Mouse (Mus musculus) heart, embryonic 14.5 days (tissue): Measurements from ENCODE around the gene Wnt9a. TPM values are rescaled to one million over a fixed set of nuclear protein-coding genes. Genes with fewer than 3 reads are reported as not detected.

Source experiments
- ATAC-seq: fragments of 200-750 bp; cut with Nextera tagmentation; 2 replicates; pipeline ENCODE4 v1.8.0; 2017; ENCODE audit warnings: low read depth, moderate TSS enrichment; ENCODE audit not compliant: insufficient number of reproducible peaks, insufficient read depth, low FRiP score
- H3K27ac ChIP-seq, 2 experiments: fragments of 200-500 bp in 1 of 2; fragments of 300-500 bp in 1 of 2; sonication (generic) in 1 of 2; replicated peaks in 1 of 2; 2 replicates each; pipeline ENCODE4 v1.5.1; 2012 to 2014; ENCODE audit warnings: low read depth in 2 of 2, low read length in 2 of 2, control low read depth in 1 of 2, mild to moderate bottlenecking in 1 of 2, mixed read lengths in 1 of 2; ENCODE audit not compliant: control insufficient read depth in 1 of 2, insufficient read depth in 1 of 2
- H3K27me3 ChIP-seq: fragments of 300-500 bp; sonication (generic); 2 replicates; pipeline ENCODE4 v1.6.1; 2014; ENCODE audit warnings: mild to moderate bottlenecking, low read length, control low read depth; ENCODE audit not compliant: control insufficient read depth, insufficient read depth
- H3K36me3 ChIP-seq: fragments of 300-500 bp; sonication (generic); 2 replicates; pipeline ENCODE4 v1.6.1; 2014; ENCODE audit warnings: mild to moderate bottlenecking, control low read depth, low read length, mixed read lengths; ENCODE audit not compliant: control insufficient read depth, insufficient read depth
- H3K4me1 ChIP-seq, 2 experiments: fragments of 200-500 bp in 1 of 2; fragments of 300-500 bp in 1 of 2; sonication (generic) in 1 of 2; 2 replicates each; pipeline ENCODE4 v1.6.1; 2012 to 2014; ENCODE audit warnings: low read length in 2 of 2, control low read depth in 1 of 2, mixed read lengths in 1 of 2; ENCODE audit not compliant: control insufficient read depth in 2 of 2, insufficient read depth in 2 of 2
- H3K4me2 ChIP-seq: fragments of 300-500 bp; sonication (generic); 2 replicates; pipeline ENCODE4 v1.6.1; 2014; ENCODE audit warnings: mild to moderate bottlenecking, low read length
- H3K4me3 ChIP-seq, 2 experiments: fragments of 200-500 bp in 1 of 2; fragments of 300-500 bp in 1 of 2; sonication (generic) in 1 of 2; 2 replicates each; pipeline ENCODE4 v1.5.1; 2012 to 2014; ENCODE audit warnings: low read length in 2 of 2, mild to moderate bottlenecking in 2 of 2, control low read depth in 1 of 2, low read depth in 1 of 2, moderate library complexity in 1 of 2; ENCODE audit not compliant: control insufficient read depth in 1 of 2, insufficient read depth in 1 of 2
- H3K9ac ChIP-seq: fragments of 300-500 bp; sonication (generic); 2 replicates; pipeline ENCODE4 v1.6.1; 2014; ENCODE audit warnings: mild to moderate bottlenecking, low read length
- H3K9me3 ChIP-seq: fragments of 300-500 bp; sonication (generic); 2 replicates; pipeline ENCODE4 v1.6.1; 2016; ENCODE audit warnings: low read length, control low read depth; ENCODE audit not compliant: control insufficient read depth
- WGBS: fragments of 180-500 bp; shearing (Covaris S2); extraction: QIAGEN DNeasy Blood & Tissue Kit; methylation state at CpG from one replicate; pipeline ENCODE4 v1.1.7; 2014; 5-methylcytosine and 5-hydroxymethylcytosine counted together
- polyA plus RNA-seq: library from polyadenylated mRNA; unstranded; fragments of >200 nt; fragmentation: Nextera tagmentation; extraction: Ambion mirVana; gene quantifications from 2 replicates; pipeline ENCODE4 v1.2.1, GENCODE M21; 2014

Gene Wnt9a
- polyA plus RNA-seq, 1 experiment from 2014 or later, result 0.97 TPM

DNA sequence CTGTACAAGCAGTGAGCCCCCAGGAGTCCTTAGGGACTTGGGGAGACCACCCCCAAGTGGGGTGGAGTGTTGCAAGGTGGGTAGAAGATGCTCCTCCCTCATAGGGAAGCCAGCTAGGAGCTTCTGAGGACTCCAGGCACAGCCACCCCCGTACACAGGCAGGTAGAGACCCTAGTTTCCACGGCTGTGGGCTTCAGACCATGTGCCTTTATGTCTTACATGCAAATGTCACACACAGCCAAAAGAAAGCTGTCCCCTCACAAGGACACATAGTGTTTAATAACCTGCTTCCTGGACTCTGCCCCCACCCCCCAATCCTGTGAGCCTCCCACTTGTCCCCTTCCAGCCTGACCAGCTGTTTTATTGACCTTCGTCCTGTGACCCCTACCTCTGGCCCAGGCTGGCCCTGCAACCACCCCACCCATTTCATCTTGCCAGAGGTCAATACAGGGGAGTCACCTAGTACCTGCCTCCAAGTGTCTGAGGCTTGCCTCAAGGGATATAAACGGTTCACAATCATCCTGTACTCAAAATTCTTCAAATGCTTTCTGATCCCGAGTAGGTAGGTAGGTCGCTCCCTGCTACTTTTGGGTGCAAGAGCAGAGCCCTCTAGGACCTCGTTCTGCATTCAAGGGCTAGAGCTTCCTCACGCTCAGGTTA is 41.4 kb upstream of the Wnt9a start:
- H3K9ac ChIP-seq, result no peak overlapping the region
- no peak overlapping the region for H3K4me2 ChIP-seq
- H3K9me3 ChIP-seq, result peaks cover 6% of the 10 kb centered on the region; the same call in 1 of the 2 replicates
- no peak overlapping the region for H3K4me3 ChIP-seq
- no peaks in the 10 kb centered on the region for H3K36me3 ChIP-seq
- no peak for ATAC-seq
- H3K27ac ChIP-seq, result no peak overlapping the region
- peaks cover 4 to 11% of the 10 kb centered on the region in 2 experiments; a peak in 3 of 4 replicates for H3K4me1 ChIP-seq
- H3K27me3 ChIP-seq, result peaks cover 65% of the 10 kb centered on the region
- 58% methylated on average over 8 of the region's 8 CpGs for WGBS

DNA sequence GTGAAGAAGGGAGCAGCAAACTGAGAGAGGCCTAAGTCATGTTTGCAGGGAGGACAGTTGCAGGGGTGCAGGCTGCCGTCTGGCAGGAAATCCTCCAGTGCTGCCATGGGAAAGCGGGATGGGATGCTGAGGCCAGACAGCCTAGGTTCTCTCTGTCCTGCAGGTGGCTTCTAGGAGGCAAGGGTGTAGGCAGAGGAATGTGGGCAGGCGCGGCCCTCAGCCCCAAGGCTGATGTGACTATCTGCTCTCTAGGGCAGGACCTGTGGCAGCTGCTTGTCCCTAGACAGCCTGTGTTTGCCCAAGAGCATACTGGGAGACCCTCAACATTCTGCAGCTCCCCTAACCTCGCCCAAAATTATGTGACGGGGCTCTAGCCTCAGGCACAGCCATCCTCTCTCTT is 40.0 kb upstream of the Wnt9a start:
- peaks cover 6% of the 10 kb centered on the region; the same call in 1 of the 2 replicates for H3K9me3 ChIP-seq
- H3K4me3 ChIP-seq, result no peak overlapping the region
- no peaks in the 10 kb centered on the region for H3K36me3 ChIP-seq
- no peak for ATAC-seq
- H3K4me1 ChIP-seq, result peaks cover 4 to 11% of the 10 kb centered on the region in 2 experiments; a peak in 3 of 4 replicates
- no peak overlapping the region for H3K9ac ChIP-seq
- 28% methylated on average over 6 of the region's 6 CpGs for WGBS
- no peak overlapping the region for H3K27ac ChIP-seq
- peaks cover 62% of the 10 kb centered on the region for H3K27me3 ChIP-seq
- H3K4me2 ChIP-seq, result no peak overlapping the region

DNA sequence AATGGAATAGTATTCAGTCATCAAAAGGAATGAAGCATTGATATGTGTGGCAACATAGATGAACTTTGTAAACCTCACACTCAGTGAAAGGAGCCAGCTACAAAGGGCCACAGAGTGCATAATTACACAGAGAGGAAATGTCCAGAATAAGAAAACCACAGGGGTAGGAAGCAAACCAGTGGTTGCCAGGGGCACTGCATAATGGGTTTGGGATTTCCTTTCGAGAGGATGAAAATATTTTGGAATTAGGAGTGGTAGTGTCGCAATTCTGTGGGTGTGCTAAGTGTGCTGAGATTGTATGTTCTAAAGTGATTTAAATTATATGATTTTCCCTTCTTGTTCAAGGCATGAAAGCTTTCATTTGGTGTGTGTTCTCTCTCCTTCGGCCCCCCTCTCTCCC is 32.5 kb upstream of the Wnt9a start:
- H3K27me3 ChIP-seq, result peaks cover 26% of the 10 kb centered on the region
- 48% methylated on average over 3 of the region's 3 CpGs for WGBS
- no peaks in the 10 kb centered on the region for H3K36me3 ChIP-seq
- ATAC-seq, result no peak
- no peak overlapping the region for H3K4me2 ChIP-seq
- H3K27ac ChIP-seq, result no peak overlapping the region
- no peak overlapping the region for H3K4me3 ChIP-seq
- no peaks in the 10 kb centered on the region for H3K9me3 ChIP-seq
- H3K9ac ChIP-seq, result no peak overlapping the region
- H3K4me1 ChIP-seq, result no peaks in the 10 kb centered on the region; a peak in 1 of 4 replicates

GRCm38 (mm10) chr11:59276877-59277276 is 29.9 kb upstream of the Wnt9a start:
- Histone ChIP-seq H3K27me3 (peaks cover 50% of the 10 kb centered on the region), H3K27ac (no peak overlapping the region), H3K9me3 (no peaks in the 10 kb centered on the region), H3K9ac (no peak overlapping the region), H3K4me3 (no peak overlapping the region), H3K4me1 (no peaks in the 10 kb centered on the region; a peak in 1 of 4 replicates), H3K4me2 (no peak overlapping the region), H3K36me3 (no peaks in the 10 kb centered on the region)
- 21% methylated on average over 2 of the region's 2 CpGs for WGBS
- ATAC-seq, result no peak

GRCm38 (mm10) chr11:59278047-59278446 is 28.7 kb upstream of the Wnt9a start:
- H3K4me3 ChIP-seq, result no peak overlapping the region
- 72% methylated on average over 4 of the region's 4 CpGs for WGBS
- no peak overlapping the region for H3K27ac ChIP-seq
- no peak overlapping the region for H3K4me2 ChIP-seq
- no peaks in the 10 kb centered on the region for H3K36me3 ChIP-seq
- no peak for ATAC-seq
- H3K9me3 ChIP-seq, result no peaks in the 10 kb centered on the region
- no peak overlapping the region for H3K9ac ChIP-seq
- peaks cover 58% of the 10 kb centered on the region for H3K27me3 ChIP-seq
- H3K4me1 ChIP-seq, result peaks cover 1 to 5% of the 10 kb centered on the region in 2 experiments; a peak in 2 of 4 replicates

DNA sequence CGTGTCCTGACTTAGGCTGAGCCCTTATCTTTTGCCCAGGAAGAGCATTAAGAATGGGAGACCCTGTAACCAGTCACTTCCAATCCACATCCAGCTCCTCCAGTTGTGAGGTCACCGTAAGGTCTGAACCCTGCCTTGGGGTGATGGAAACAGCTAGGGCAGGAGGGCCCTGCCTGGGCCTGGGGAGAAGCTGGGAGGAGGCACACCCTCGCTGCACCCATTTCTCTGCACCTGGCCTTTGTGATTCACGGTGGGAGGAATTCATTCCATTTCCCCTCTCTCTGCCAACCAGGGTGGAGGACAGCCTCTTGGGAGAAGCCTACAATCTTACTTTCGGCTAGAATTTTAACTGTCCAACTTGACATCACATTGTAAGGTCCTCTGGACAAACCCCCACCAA is 24.6 kb upstream of the Wnt9a start:
- no peak overlapping the region for H3K27ac ChIP-seq
- H3K4me1 ChIP-seq, result peaks cover 3 to 5% of the 10 kb centered on the region in 2 experiments; a peak in 2 of 4 replicates
- H3K4me2 ChIP-seq, result no peak overlapping the region
- H3K9ac ChIP-seq, result no peak overlapping the region
- H3K9me3 ChIP-seq, result no peaks in the 10 kb centered on the region
- H3K36me3 ChIP-seq, result no peaks in the 10 kb centered on the region
- H3K4me3 ChIP-seq, result no peak overlapping the region
- 56% methylated on average over 5 of the region's 5 CpGs for WGBS
- H3K27me3 ChIP-seq, result peaks cover 82% of the 10 kb centered on the region
- no peak for ATAC-seq

DNA sequence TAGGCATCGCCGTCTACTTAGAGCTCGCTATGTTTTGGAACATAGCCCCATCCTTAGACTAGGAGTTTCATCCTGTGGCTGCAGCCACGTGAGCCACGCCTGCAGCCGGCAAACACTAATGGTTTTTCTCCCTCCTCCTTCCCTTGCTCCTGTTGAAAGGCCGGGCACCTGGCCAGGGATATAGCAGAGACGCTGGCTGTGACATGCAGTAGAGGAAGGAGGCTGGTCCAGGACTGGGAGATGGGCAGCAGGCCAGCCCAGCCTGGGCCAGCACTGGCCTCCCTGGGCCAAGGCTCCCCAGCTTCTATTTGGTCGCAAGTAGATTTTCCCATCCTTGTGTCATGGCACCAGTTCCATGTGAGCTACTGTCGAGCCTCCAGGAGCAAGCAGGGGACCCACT is 23.8 kb upstream of the Wnt9a start:
- Histone ChIP-seq H3K9ac (no peak overlapping the region), H3K4me2 (no peak overlapping the region), H3K36me3 (no peaks in the 10 kb centered on the region), H3K27ac (no peak overlapping the region), H3K9me3 (no peaks in the 10 kb centered on the region), H3K4me3 (no peak overlapping the region), H3K4me1 (peaks cover 3 to 5% of the 10 kb centered on the region in 2 experiments; a peak in 2 of 4 replicates), H3K27me3 (peaks cover 88% of the 10 kb centered on the region)
- peak; percentile 83 for ATAC-seq
- WGBS, result 51% methylated on average over 10 of the region's 10 CpGs

- no peaks in the 10 kb centered on the region for H3K36me3 ChIP-seq
- no peak overlapping the region for H3K27ac ChIP-seq
- no peaks in the 10 kb centered on the region for H3K9me3 ChIP-seq
- ATAC-seq, result no peak
- H3K9ac ChIP-seq, result no peak overlapping the region
- 14% methylated on average over 14 of the region's 14 CpGs for WGBS
- H3K27me3 ChIP-seq, result peaks cover 91% of the 10 kb centered on the region
- no peak overlapping the region for H3K4me3 ChIP-seq
- H3K4me2 ChIP-seq, result no peak overlapping the region
- H3K4me1 ChIP-seq, result peaks cover 3 to 5% of the 10 kb centered on the region in 2 experiments; a peak in 2 of 4 replicates
Observed at GRCm38 (mm10) chr11:59284146-59284545, 22.6 kb upstream of the Wnt9a start.
